Mouse (Mus musculus): ENCODE data around the gene Itgbl1.

Itgbl1 gene

GRCm38 (mm10) chr14:123967996-123968395, 308.2 kb downstream of the Itgbl1 start:
- no peak for DNase-seq (ENCODE audit: low spot score)

DNA sequence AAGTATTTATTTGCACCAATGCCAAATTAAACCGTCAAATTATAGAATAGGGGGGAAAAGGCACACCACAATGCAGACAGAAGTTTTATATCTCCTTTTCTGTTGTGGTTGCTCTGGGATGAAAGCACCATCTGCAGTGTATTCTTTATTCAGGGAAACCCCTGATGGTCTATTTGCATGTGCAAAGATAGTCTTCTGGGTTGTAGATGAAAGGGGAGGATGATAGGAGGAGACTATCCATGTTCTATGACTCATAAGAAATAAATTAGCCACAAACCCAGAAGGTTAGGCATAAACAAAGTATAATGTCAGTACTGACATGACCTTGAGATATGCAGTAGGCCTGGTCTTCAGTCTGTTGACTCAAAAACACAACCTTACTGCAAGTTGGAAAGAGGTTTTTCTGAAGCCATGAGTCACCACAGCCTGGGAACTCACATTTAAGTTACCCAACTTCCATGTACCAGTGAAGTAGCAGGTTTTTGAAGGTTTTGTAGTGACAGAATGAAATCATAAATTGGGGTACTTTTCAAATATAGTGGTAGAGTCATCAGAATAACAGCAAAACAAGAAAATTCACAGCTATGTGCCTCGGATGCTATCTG, 330.9 kb downstream of the Itgbl1 start:
- no peak for DNase-seq (ENCODE audit: low spot score)
